Mouse (Mus musculus) ES-E14 (cell line): ENCODE measurements around the gene Flrt3.

Experiments
- HCFC1 ChIP-seq: IDR thresholded peaks from 2 replicates; pipeline ENCODE4 v1.6.1; 2012; ENCODE audit warnings: low read length, inconsistent platforms, borderline replicate concordance; ENCODE audit not compliant: insufficient read depth
- MAFK ChIP-seq: IDR thresholded peaks from 2 replicates; pipeline ENCODE4 v1.6.1; 2014; ENCODE audit warnings: mild to moderate bottlenecking, low read depth, low read length, inconsistent platforms; ENCODE audit not compliant: insufficient read depth

DNA sequence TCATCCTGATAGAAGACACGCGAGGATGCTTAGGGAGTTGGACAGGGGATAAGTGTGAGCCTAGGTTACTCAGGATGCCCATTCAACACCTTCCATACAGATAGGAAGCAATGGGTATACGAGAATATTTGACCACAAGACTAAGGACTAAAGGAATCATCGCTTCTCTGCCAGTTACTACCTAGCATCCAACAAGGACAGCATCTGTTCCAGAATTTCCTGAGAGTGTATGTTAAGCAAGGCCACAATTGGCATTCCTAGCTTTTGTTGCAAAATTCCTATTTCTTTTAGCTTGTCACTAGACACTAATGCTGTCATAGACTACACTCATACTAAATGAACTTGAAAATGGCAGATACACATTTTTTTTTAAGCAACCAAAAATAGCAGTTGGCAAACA, 6.9 kb downstream of the Flrt3 start:
- TF ChIP-seq MAFK (no peak), HCFC1 (no peak)
